Mouse (Mus musculus) CD4-positive, CD25-positive, alpha-beta regulatory T cell (primary cell): Measurements from ENCODE around the gene Mamld1. TPM values are rescaled to one million over a fixed set of nuclear protein-coding genes. Genes with fewer than 3 reads are reported as not detected.

Experiments used
- polyA plus RNA-seq: library from polyadenylated mRNA; unstranded; fragments of 100-300 nt; shearing (Covaris generic); gene quantifications from one replicate; pipeline ENCODE4 v1.2.1, GENCODE M21; 2017

Mamld1 gene
- polyA plus RNA-seq: not detected

GRCm38 (mm10) chrX:71049864-71050576, at the start of gene Mamld1:
TSS of gene Mamld1 (plus strand) at chrX:71050256.

Other genes starting within 250 kb of the Mamld1 start
- 10.4 TPM for gene Mtm1, start 160.5 kb downstream of the Mamld1 start, polyA plus RNA-seq